Mouse (Mus musculus) gastrocnemius, adult 8-10 months (tissue): ENCODE measurements at regions not wholly inside any gene's neighbourhood (a gene's known extent, or its start where the extent isn't known, plus 50 kb on each side); places are given as distances from the start of the nearest gene placed in this dataset.
"Not testable (repeated sequence)": the region's sequence is repeated elsewhere in the genome, so short reads cannot be mapped to it uniquely, and the experiment has no call there.

Experiments
- DNase-seq, 2 experiments: peaks; one replicate each; pipeline ENCODE4 v3.0.0; 2022; ENCODE audit warnings: low spot score in 2 of 2

DNA sequence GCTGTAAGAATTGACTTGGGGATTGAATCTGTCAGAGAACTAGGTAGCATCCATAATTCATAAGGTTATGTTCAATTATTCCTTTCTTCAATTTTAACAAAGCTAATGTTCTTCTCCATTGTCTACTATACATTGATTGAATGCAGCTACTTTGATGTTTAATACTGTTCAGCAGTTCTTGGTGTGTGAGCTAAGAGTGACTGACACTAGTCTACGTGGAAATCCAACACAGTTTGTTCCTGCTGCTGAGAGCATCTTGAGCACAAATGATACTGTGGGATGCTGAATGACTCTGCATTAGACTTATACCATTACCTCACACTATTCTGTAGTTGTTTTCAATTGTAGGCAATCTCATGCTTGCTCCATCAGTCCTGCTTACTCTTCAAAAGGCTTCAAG, 249.4 kb upstream of the Akr1e1 start:
- DNase-seq: no peak

DNA sequence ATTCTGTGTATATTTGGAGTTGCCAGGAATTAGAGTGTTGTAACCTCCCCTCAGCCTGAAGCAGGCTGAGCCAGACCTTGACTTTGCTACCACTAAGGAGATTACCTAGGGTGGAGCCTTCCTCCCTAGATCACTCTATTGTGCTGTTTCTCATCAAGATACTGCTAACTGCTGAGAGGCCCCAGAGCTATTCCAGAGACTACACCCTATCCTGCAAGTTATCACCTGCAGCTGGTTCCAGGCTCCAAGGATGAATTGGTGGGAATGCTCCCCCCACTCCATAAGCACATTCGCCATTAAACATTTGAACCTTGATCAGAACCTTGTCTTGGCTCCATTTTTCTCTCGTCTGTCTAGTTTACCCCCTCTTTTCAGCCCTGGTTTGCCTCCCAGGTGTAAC, 230.5 kb upstream of the Akr1e1 start:
- DNase-seq: not testable (repeated sequence)

DNA sequence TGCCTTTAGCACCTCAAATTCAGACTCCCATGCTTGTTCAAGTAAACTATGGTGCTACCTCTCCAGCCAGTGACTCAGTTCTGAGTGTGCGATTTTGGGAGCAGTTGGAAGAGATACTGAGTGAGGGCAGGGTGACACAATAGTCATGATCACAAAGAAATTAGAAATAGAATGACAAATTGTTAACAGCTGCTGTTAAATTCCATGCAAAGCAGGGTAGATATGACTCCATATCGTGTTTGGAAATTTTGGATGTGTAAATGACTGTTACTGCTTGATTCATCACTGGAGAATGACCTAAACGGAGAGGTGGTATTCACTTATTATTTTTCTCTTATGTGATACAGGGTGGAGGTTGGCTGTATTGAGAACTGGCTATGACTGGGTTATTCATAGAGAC, 217.8 kb upstream of the Akr1e1 start:
- no peak for DNase-seq

DNA sequence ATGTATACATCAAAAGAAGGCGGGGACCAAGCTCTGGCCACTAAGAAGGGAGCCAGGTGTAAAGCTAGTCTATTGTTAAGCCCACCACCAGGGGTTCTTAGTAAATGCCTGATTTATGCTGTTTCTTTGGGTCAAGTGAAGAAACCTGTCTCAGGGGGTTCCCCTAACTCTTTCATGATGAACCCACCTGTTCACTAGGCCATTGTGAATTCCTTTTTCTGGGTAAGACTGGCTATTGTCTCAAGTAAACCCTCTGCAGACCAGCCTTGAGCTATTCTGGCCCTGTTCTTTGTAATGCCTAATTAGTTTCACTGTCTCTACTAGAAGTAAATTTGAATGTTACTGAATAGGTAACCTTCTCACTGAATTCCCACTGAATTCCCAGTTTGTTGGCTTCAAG, 216.8 kb upstream of the Akr1e1 start:
- not testable (repeated sequence) for DNase-seq

DNA sequence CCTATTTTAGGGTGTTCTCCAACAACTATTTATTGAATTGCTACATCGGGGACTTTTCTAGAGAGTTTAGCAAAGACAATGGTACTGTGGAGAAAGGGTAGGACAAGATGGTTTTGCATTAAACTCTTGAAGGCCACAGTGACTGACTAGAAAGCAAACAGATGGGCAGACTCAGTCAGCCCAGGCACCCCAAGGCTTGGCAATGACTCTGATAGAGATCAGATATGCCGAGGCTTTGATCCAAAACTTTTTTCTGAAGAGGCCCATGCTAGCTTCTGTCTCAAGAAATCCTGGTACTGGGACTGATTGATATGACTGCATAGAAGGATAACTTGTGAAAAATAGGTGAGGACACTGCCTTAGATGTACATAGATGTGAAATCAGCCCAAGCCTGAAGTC, 197.9 kb upstream of the Akr1e1 start:
- DNase-seq: no peak

DNA sequence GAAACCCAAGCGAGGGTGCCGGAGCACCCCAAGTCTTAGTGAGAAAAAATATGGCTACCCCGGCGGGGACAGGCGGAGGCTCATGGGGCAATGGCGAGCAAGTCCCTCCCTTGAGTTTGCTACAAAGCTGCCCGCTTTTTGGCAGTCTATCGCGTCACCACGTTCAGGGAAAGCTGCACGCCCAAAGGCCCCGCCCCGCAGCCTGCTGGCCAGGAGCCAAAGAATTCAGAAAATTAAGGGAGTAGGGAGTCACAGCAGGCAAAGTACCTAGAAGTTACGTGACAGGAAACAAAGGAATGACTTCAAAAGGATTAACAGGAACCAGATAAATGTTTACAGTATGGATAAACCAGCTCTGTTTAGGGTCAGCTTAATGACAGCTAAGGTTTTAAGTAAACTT, 191.7 kb upstream of the Akr1e1 start:
- no peak for DNase-seq

DNA sequence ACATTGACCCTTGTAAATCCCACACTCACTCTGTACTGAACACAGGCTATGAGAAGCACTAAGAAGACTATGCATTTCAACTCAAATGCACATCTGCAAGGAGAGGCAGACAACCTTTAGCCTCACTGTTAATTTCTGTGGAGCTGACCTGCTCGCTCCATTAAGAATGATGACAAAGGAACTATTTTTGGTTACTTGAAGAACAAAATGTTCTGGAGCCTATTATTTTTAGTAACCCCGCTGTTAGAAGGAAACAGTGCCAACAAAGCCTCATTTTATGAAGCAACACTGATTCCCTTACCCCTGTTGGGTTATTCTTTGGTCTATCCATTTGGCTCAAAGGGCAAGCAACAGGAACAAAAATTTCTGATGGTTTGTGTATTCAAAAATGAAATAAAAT, 182.2 kb upstream of the Akr1e1 start:
- DNase-seq: no peak

DNA sequence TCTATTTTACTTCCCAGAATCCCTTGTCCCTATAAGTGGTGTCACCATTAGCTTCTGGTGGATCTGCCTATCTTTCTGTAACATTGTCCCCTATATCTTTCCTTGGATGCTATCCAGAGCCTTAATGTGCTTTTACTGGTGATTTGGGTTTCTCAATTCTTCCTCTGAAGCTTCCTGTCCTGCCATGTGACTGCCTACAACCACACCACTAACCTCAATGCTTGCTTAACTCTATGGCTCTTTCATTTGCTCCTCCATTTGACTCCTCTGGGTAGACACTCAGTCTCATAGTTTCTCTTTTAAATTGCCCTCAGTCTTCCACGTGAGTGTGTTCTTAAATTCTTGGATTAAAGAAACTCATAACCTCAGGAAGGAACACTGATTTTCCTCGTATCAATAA, 181.4 kb upstream of the Akr1e1 start:
- DNase-seq: no peak

DNA sequence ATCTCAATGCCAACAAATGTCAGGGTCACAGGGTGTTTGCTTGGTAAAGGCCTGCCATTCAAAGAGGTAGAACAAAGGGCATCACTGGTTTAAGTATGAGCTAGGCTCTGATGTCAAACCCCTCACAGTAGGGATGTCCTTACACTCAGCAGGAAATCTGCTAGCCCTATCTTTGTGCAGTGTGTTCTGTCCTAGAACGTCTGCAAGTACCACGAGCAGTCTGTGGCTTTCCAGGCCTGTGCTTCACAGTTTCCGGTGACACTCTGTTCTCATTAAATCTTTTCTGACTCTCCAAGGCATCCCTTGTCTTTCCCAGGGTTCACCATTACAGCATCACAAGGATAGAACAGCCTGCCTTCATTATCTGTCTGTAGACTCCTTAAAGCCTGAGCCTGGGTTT, 174.3 kb upstream of the Akr1e1 start:
- no peak for DNase-seq

DNA sequence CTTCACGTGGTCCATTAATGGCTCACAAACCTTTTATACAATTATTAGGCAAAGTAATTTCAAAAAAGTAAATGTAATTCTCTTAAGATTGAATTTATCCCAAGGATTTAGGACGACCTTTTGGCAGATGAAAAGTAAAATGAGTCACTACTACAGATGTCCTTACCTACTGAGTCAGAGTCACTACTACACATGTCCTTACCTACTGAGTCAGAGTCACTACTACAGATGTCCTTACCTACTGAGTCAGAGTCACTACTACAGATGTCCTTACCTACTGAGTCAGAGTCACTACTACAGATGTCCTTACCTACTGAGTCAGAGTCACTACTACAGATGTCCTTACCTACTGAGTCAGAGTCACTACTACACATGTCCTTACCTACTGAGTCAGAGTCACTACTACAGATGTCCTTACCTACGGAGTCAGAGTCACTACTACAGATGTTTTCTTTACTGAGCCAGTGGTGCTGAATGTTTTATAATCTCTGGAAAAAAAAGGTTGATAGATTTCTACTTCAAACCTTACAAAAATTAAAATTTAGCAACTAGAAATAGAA, 169.4 kb upstream of the Akr1e1 start:
- DNase-seq: not testable (repeated sequence)

DNA sequence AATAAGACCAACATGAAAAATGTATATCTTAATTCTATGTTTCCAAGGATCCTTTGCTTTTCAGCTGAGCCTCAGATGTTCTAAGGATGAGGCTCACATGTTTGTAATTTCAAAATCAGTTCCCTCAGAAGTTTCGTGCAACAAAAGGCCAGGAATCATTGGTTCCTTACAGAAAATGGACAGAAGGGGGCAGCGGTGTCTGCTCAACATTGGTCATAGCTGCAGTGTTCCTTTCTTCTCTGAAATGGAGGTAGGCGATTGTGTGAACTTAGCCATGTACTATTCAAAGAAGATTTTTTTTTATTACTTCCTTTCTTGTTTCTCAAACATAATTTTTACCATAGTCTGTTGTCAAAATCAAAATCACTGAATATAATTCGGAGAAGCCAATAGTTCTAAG, 167.9 kb upstream of the Akr1e1 start:
- DNase-seq: peak in 1 of 2 experiments; percentile 8

DNA sequence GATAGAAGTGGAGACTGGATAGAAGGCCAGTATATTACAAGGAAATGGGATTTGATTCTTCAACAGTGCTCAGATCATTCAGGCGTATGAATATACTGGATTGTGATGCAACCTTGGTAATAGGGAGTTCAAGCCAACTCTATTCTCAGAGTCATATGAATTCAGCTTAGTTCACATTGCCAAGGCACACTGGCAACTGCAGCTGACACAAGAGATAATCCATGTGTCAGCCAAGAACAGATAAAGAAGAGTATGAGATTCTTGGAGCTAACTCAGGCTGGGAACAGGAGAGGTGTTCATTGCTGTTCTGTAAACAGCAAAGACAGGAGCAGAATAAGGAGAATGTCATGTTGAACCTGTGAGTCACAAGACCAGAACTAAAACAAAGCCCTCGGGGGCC, 163.3 kb upstream of the Akr1e1 start:
- peak; percentile 34 to 37 for DNase-seq

DNA sequence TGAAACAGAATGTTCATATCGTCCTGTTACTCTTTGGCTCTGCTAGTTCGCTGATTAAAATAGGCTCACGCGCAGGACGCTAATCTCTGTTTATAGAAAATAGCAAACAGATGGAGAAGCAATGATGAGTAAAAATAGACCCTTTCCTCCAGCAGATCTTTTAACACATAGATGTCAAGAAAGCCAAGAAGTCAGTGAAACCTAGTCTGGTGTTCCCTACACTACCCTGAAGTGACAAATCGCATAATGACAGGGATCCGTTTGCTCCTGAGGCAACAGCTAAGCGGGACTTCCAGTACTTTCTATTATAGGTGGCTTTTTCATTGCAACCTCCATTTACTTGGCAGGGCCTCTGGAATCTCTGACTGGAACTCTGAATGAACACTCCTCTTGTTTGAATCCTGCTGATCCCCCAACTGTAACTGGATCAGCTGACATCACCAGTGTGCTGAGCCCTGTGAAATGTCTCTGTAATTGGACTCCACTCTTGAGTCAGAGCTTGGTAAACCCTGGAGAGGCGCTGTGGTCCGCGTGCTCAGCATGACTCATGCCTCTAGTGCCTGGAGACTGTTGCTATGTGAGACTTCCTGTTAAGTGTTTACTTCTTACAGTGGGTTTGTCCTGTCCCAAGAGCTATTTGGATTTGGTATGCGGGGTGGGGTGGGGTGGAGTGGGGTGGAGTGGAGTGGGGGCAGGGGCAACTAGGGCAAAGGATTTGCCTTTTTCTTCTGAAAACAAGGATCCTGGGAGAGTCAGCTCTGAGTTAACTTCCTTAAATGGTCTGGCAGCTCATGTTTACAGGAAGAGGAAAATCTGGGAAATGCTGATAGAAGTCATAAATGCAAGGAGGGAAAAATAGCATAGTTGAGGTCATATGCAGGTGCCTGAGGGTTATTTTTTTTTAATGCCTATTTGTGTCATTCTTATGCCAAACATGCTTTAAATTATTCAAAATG, 162.4 kb upstream of the Akr1e1 start:
- DNase-seq: peak; percentile 87 to 91

DNA sequence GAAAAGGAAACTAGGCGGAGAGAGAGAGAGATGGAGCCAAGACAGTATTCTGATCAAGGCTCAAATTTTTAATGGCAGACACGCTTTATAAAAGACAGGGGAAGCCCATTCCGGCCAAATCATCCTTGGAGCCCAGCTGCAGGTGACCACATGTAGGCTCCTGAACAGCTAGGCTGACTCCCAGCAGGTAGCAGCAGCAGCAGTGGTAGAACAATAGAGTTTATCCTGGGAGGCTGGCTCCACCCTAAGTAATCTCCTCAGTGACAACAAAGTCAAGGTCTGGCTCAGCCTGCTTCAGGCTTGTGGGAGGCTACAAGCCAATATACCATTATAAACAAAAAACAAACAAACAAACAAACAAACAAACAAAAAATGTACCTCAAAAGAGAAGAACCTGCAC, 151.0 kb upstream of the Akr1e1 start:
- no peak for DNase-seq

DNA sequence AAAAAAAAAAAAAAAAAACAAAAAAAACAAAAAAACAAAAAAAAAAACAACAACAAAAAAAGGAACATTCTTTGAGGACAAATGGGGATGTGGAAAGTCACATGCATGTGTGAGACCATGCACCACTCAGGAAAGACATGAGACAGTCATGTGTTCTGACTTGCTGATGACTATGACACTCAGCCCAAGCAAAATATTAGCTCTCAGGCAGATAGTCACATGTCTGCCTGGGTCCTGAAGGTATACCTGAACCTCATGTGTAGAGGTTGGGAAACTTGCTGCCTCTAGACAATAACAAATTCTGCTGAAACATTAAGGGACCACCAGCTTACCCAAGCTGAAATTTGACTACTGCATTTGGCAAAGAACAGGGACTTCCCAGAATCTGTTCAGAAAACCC, 147.6 kb upstream of the Akr1e1 start:
- DNase-seq: no peak

DNA sequence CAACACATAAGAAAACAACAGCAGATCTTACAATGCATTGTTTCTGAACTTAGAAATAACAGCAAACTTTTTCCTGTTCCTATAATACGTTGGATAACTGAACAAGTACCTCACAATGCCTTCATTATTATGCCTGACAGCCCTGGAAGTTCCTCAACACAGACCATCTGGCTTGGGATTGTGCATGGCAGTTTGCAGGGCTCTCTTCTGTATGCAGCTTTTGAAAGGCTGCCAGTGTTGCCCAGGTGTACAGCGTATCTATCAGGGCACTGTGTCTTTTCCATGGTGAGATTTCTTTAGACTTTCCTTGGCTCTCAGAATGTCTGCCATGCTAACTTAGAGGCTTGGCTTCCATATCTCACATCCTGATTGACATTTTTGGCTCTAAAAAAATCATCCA, 134.0 kb upstream of the Akr1e1 start:
- no peak for DNase-seq

DNA sequence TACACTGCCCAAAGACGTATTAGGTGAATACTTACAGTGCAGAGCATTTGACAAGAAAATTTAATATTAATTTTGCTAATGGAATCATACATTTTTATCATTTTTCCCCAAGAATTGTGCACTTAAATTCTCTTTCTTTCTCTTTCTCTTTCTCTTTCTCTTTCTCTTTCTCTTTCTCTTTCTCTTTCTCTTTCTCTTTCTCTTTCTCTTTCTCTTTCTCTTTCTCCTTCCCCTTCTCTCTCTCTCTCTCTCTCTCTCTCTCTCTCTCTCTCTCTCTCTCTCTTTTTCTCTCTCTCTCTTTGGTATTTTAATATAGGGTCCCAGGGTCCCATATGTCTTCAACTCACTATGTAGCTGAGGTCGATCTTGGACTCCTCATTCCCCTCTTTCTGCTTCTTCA, 107.3 kb upstream of the Akr1e1 start:
- not testable (repeated sequence) for DNase-seq

DNA sequence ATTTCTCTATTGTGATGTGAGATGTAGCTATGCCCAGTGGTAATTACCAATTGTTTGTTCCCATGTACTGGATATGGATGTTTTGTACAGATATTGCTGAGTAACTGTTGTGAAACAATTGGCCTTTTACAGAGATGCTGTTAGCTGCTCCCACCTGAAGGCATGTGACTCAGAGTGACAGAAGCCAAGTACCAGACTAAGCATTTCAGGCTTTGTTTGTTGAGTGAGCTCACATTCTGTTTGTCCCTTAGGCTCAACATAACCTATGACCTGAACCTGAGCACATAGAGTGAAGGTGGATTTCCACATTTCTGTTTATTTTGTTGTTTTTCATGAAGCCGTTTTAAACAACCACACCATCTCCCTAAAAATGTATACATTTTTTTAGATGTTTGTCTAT, 105.8 kb upstream of the Akr1e1 start:
- no peak for DNase-seq

DNA sequence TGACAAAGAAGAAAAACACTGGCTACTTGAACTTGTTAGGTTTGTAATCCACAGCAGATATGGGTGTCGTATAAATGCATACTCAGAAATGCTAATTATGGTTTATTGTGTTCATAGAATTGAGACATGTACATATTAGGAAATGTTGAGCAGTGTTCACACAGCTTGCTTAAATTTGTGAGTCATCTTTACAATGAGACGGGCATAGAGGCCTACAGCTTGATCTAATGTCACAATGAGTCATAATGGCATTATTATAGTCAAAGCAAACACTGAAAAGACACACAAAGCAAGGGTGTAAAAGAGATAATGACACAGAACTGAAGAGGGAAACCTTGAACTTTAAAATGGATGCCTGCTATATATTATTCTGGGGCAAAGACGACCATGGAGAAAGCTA, 103.7 kb upstream of the Akr1e1 start:
- no peak for DNase-seq

DNA sequence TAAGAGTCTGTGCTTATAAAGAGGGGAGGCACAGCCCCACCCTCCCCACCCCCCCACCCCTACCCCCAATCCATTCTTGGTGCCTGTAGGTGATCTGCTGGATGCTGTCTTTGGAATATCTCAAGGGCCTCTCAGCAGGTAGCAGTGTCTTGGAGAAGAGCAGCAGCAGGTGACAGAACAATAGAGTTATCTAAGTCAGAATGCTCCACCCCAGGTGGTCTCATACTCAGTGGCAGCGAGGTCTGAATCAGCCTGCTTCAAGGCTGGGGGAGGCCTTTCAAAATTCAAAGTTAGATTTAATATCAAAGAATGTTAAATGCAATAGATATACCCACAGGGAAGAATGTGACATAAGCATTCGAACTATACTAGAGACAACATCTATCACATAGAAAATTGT, 90.6 kb upstream of the Akr1e1 start:
- DNase-seq: not testable (repeated sequence)

DNA sequence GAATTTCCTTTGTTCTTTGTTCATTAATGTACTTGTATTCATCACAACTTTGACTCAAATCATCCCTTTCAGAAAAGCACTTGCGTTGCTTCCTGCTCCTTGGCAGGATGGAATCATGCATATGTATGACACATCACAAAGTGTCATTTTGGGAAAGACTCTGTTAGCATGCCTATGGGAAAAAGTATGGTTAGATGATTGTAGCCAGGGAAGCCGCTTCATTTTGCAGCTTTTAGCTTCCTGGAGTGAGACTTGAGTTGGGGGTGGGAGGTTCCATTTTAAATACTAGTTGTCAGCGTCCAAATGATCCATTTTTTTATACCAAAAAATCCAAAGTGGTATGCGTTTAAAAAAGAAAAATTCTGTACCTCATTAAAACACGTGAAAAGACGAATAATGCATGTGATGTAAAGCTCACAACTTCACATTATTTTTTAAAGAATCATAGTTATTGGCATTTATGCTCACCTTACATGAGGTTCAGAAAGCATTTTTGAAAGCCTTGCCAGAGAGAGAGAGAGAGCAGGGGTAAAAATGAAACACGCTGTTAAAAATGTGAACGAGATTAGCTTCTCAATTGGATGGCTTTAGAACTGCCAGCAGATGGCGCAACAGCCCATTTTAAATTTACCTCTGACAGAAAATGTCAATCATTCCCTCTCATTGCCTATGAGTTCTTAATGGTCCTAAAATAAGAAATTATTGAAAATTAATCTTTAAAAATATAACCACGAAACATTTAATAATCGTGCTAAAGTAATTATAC, 57.6 kb upstream of the Akr1e1 start:
- no peak for DNase-seq

DNA sequence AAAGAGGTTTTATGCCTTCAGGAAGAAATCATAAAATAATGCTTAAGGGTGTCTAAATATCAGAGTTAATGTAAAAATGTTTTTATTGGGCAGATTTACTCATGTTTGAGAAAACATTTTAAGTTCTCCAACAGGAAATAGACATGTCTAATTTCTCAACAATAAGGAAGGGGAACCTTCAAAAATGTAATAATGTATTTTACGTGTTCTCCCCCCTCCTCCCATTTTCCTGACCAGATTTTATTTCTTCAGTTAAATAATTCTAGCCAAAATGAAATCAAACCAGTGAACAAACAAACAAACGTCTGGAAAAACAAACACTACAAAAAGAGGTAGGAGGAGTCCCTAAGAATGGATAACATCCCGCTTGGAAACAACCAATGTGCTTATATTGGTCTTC, 54.4 kb upstream of the Akr1e1 start:
- DNase-seq: no peak
